Mouse (Mus musculus) hindbrain, embryonic 11.5 days (tissue): ENCODE measurements around the gene Slc35f5. TPM values are rescaled to one million over a fixed set of nuclear protein-coding genes. Genes with fewer than 3 reads are reported as not detected.
A peak's percentile ranks its signal among the peaks of the same experiment; 100 is the strongest.

Experiments used
- ATAC-seq: fragments of 200-750 bp; cut with Nextera tagmentation; 2 replicates; pipeline ENCODE4 v1.8.0; 2017; ENCODE audit warnings: mild to moderate bottlenecking, moderate TSS enrichment, moderate library complexity; ENCODE audit not compliant: low FRiP score
- DNase-seq: peaks from one replicate; pipeline ENCODE4 v3.0.0-alpha.2; 2015; ENCODE audit warnings: low spot score
- H3K27ac ChIP-seq: fragments of 300-500 bp; sonication (generic); 2 replicates; pipeline ENCODE4 v1.5.1; 2014; ENCODE audit warnings: mild to moderate bottlenecking, low read depth, low read length
- H3K27me3 ChIP-seq: fragments of 300-500 bp; sonication (generic); 2 replicates; pipeline ENCODE4 v1.6.1; 2014; ENCODE audit warnings: mild to moderate bottlenecking, low read length, moderate library complexity, mixed read lengths; ENCODE audit not compliant: control insufficient read depth, insufficient read depth
- H3K36me3 ChIP-seq: fragments of 300-500 bp; sonication (generic); 2 replicates; pipeline ENCODE4 v1.6.1; 2014; ENCODE audit warnings: mild to moderate bottlenecking, low read length, moderate library complexity, mixed read lengths; ENCODE audit not compliant: control insufficient read depth, insufficient read depth
- H3K4me1 ChIP-seq: fragments of 300-500 bp; sonication (generic); replicated peaks from 2 replicates; pipeline ENCODE4 v1.6.1; 2014; ENCODE audit warnings: low read length, mixed read lengths; ENCODE audit not compliant: control insufficient read depth, insufficient read depth
- H3K4me2 ChIP-seq: fragments of 300-500 bp; sonication (generic); replicated peaks from 2 replicates; pipeline ENCODE4 v1.6.1; 2014; ENCODE audit warnings: mild to moderate bottlenecking, low read depth, low read length
- H3K4me3 ChIP-seq: fragments of 300-500 bp; sonication (generic); 2 replicates; pipeline ENCODE4 v1.5.1; 2014; ENCODE audit warnings: low read depth, low read length
- H3K9ac ChIP-seq: fragments of 300-500 bp; sonication (generic); 2 replicates; pipeline ENCODE4 v1.6.1; 2014; ENCODE audit warnings: low read depth, low read length
- H3K9me3 ChIP-seq: fragments of 300-500 bp; sonication (generic); 2 replicates; pipeline ENCODE4 v1.6.1; 2016; ENCODE audit warnings: low read length; ENCODE audit not compliant: control insufficient read depth
- WGBS: fragments of 180-500 bp; shearing (Covaris S2); extraction: QIAGEN DNeasy Blood & Tissue Kit; methylation state at CpG from one replicate; pipeline ENCODE4 v1.1.7; 2014; 5-methylcytosine and 5-hydroxymethylcytosine counted together
- polyA plus RNA-seq: library from polyadenylated mRNA; unstranded; fragments of >200 nt; fragmentation: Nextera tagmentation; extraction: Ambion mirVana; gene quantifications from 2 replicates; pipeline ENCODE4 v1.2.1, GENCODE M21; 2014

Gene Slc35f5
- polyA plus RNA-seq, 1 experiment from 2014 or later = 28.2 TPM

GRCm38 (mm10) chr1:125561206-125561605 lies 811 bp downstream of the Slc35f5 start:
- H3K27ac ChIP-seq = peak overlapping the region; percentile 74
- 0% methylated on average over 27 of the region's 29 CpGs for WGBS
- DNase-seq (peak; percentile 60), ATAC-seq (no peak; the same call in 1 of the 2 replicates)
- H3K9ac ChIP-seq = peak overlapping the region; percentile 85
- no peaks in the 10 kb centered on the region for H3K36me3 ChIP-seq
- peak overlapping the region; percentile 84 for H3K4me2 ChIP-seq
- H3K4me3 ChIP-seq = peak overlapping the region; percentile 75
- no peaks in the 10 kb centered on the region for H3K27me3 ChIP-seq
- H3K9me3 ChIP-seq = no peaks in the 10 kb centered on the region
- H3K4me1 ChIP-seq = no peaks in the 10 kb centered on the region

- no peaks in the 10 kb centered on the region for H3K4me1 ChIP-seq
- H3K4me3 ChIP-seq = peak overlapping the region; percentile 75
- H3K36me3 ChIP-seq = no peaks in the 10 kb centered on the region
- H3K9me3 ChIP-seq = no peaks in the 10 kb centered on the region
- peak overlapping the region; percentile 84; the same call in 1 of the 2 replicates for H3K4me2 ChIP-seq
- no peak overlapping the region for H3K27ac ChIP-seq
- WGBS = 77% methylated on average over 4 of the region's 4 CpGs
- no peak overlapping the region for H3K9ac ChIP-seq
- ATAC-seq (no peak), DNase-seq (peak; percentile 2)
- H3K27me3 ChIP-seq = no peaks in the 10 kb centered on the region
These were observed 1.4 kb downstream of the Slc35f5 start for GRCm38 (mm10) chr1:125561841-125562240.

- no peaks in the 10 kb centered on the region for H3K27me3 ChIP-seq
- no peak overlapping the region for H3K4me3 ChIP-seq
- H3K9ac ChIP-seq = no peak overlapping the region
- no peak overlapping the region for H3K27ac ChIP-seq
- no peak overlapping the region for H3K4me2 ChIP-seq
- no peaks in the 10 kb centered on the region for H3K36me3 ChIP-seq
- no peak for DNase-seq
- 87% methylated on average over 4 of the region's 4 CpGs for WGBS
- ATAC-seq = no peak
- H3K4me1 ChIP-seq = no peaks in the 10 kb centered on the region
- H3K9me3 ChIP-seq = no peaks in the 10 kb centered on the region
These were observed 7.7 kb downstream of the Slc35f5 start for GRCm38 (mm10) chr1:125568126-125568525.

GRCm38 (mm10) chr1:125574219-125574618 lies 13.8 kb downstream of the Slc35f5 start:
- no peak overlapping the region for H3K27ac ChIP-seq
- DNase-seq (peak; percentile 3), ATAC-seq (no peak)
- no peaks in the 10 kb centered on the region for H3K9me3 ChIP-seq
- H3K9ac ChIP-seq = no peak overlapping the region
- no peaks in the 10 kb centered on the region for H3K4me1 ChIP-seq
- H3K36me3 ChIP-seq = peaks cover 4% of the 10 kb centered on the region; the same call in 1 of the 2 replicates
- no peak overlapping the region for H3K4me2 ChIP-seq
- H3K4me3 ChIP-seq = no peak overlapping the region
- WGBS = 87% methylated on average over 2 of the region's 2 CpGs
- H3K27me3 ChIP-seq = no peaks in the 10 kb centered on the region

- Histone ChIP-seq H3K4me2 (no peak overlapping the region), H3K9me3 (no peaks in the 10 kb centered on the region), H3K9ac (no peak overlapping the region), H3K4me3 (no peak overlapping the region), H3K27ac (no peak overlapping the region), H3K36me3 (peaks cover 4% of the 10 kb centered on the region; the same call in 1 of the 2 replicates), H3K4me1 (no peaks in the 10 kb centered on the region), H3K27me3 (no peaks in the 10 kb centered on the region)
- WGBS = 91% methylated on average over 10 of the region's 10 CpGs
- ATAC-seq = no peak
- DNase-seq = no peak
These were observed 15.2 kb downstream of the Slc35f5 start for GRCm38 (mm10) chr1:125575458-125576114.

- Histone ChIP-seq H3K27me3 (no peaks in the 10 kb centered on the region), H3K9ac (no peak overlapping the region), H3K4me3 (no peak overlapping the region), H3K4me1 (no peaks in the 10 kb centered on the region), H3K36me3 (peaks cover 4% of the 10 kb centered on the region; the same call in 1 of the 2 replicates), H3K9me3 (no peaks in the 10 kb centered on the region), H3K4me2 (no peak overlapping the region), H3K27ac (no peak overlapping the region)
- ATAC-seq (no peak), DNase-seq (no peak)
These were observed 16.6 kb downstream of the Slc35f5 start for GRCm38 (mm10) chr1:125576965-125577364.

GRCm38 (mm10) chr1:125578091-125578490 lies 17.7 kb downstream of the Slc35f5 start:
- Histone ChIP-seq H3K36me3 (peaks cover 4% of the 10 kb centered on the region; the same call in 1 of the 2 replicates), H3K27ac (no peak overlapping the region), H3K27me3 (no peaks in the 10 kb centered on the region), H3K4me3 (no peak overlapping the region), H3K9ac (no peak overlapping the region), H3K9me3 (no peaks in the 10 kb centered on the region), H3K4me2 (no peak overlapping the region), H3K4me1 (no peaks in the 10 kb centered on the region)
- WGBS = 82% methylated on average over 1 of the region's 1 CpGs
- ATAC-seq = no peak
- DNase-seq = no peak

- H3K4me2 ChIP-seq = no peak overlapping the region
- ATAC-seq (no peak), DNase-seq (no peak)
- H3K4me1 ChIP-seq = no peaks in the 10 kb centered on the region
- no peaks in the 10 kb centered on the region for H3K9me3 ChIP-seq
- no peak overlapping the region for H3K4me3 ChIP-seq
- no peak overlapping the region for H3K27ac ChIP-seq
- no peaks in the 10 kb centered on the region for H3K36me3 ChIP-seq
- H3K27me3 ChIP-seq = no peaks in the 10 kb centered on the region
- WGBS = 90% methylated on average over 3 of the region's 3 CpGs
- no peak overlapping the region for H3K9ac ChIP-seq
These were observed 20.7 kb downstream of the Slc35f5 start for GRCm38 (mm10) chr1:125581134-125581533.

GRCm38 (mm10) chr1:125603620-125604019 lies 43.2 kb downstream of the Slc35f5 start:
- Histone ChIP-seq H3K27me3 (no peaks in the 10 kb centered on the region), H3K4me2 (no peak overlapping the region), H3K36me3 (no peaks in the 10 kb centered on the region), H3K9me3 (no peaks in the 10 kb centered on the region), H3K4me3 (no peak overlapping the region), H3K4me1 (no peaks in the 10 kb centered on the region), H3K9ac (no peak overlapping the region), H3K27ac (no peak overlapping the region)
- ATAC-seq = no peak
- 85% methylated on average over 4 of the region's 4 CpGs for WGBS
- no peak for DNase-seq
